Mouse (Mus musculus): ENCODE data around the gene Tns1.

DNA sequence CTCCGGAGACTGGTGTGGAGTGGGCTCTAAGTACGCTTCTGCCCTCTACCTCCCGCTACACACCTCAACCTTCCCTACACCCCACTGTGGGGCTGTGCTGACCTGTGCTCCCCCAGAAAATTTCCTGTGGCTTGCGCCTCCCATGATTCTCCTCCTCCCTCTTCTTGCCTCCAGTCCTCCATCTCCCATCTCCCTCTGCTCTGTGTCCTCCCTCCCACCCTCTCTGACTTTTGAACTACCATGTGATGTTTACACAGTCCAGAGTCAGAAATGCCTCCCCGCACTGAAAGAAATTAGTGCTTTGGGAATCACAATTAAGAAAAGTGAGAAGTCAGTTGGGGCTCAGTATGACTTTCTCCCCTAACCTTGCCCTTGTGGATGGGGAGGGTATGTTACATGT lies 64.7 kb downstream of the Tns1 start:
- TF ChIP-seq CTCF (IDR thresholded peaks at IDR 0.05; ENCODE audit: control insufficient read depth, insufficient read depth, low read length) (no peak), POLR2A (IDR thresholded peaks at IDR 0.05; ENCODE audit: borderline replicate concordance, control insufficient read depth, low read depth, low read length) (no peak)

Measured in bone marrow, adult 2 months (tissue).